Mouse (Mus musculus) cerebellum, adult 2 months (tissue): ENCODE data around the gene Gm20605.

Source experiments
- CTCF ChIP-seq: fragments of 200-500 bp; IDR thresholded peaks from 2 replicates; pipeline ENCODE4 v1.5.1; 2011; ENCODE audit warnings: low read depth, mild to moderate bottlenecking, control low read depth, low read length, moderate library complexity, borderline replicate concordance; ENCODE audit not compliant: insufficient read depth
- POLR2A ChIP-seq: fragments of 200-500 bp; IDR thresholded peaks from 2 replicates; pipeline ENCODE4 v1.6.1; 2011; ENCODE audit warnings: low read length, control low read depth, borderline replicate concordance; ENCODE audit not compliant: insufficient read depth

DNA sequence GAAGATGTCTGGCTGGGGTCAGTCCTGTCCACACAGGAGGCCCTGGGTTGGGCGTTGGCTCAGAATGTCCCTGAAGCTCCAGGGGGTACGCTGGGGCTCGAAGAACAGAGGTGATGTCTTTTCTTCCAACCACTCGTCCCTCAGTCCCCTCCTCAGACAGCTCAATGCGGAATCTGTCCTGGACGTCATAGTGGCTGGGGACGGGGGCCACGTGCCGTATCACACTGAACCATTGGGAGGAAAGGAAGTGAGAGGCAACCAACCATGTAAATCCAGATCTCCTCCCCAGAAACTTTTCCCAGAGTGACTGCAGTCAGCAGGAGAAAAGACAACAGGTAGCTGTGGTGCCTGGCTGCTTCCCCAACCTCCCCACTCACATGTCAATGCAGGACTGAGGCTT lies 29.4 kb upstream of the Gm20605 start:
- TF ChIP-seq POLR2A: no peak
- TF ChIP-seq CTCF: no peak
